Mouse (Mus musculus) heart, embryonic 15.5 days (tissue): ENCODE data around the gene 1600014C23Rik. TPM values are rescaled to one million over a fixed set of nuclear protein-coding genes. Genes with fewer than 3 reads are reported as not detected.

Experiments
- ATAC-seq: fragments of 200-750 bp; cut with Nextera tagmentation; replicated peaks from 2 replicates; pipeline ENCODE4 v1.8.0; 2017; ENCODE audit warnings: low read depth, moderate TSS enrichment; ENCODE audit not compliant: insufficient number of reproducible peaks, insufficient read depth, low FRiP score
- H3K27ac ChIP-seq: fragments of 300-500 bp; sonication (generic); 2 replicates; pipeline ENCODE4 v1.5.1; 2015; ENCODE audit warnings: mild to moderate bottlenecking, inconsistent platforms
- H3K27me3 ChIP-seq: fragments of 300-500 bp; sonication (generic); 2 replicates; pipeline ENCODE4 v1.6.1; 2015; ENCODE audit warnings: inconsistent platforms
- H3K36me3 ChIP-seq: fragments of 300-500 bp; sonication (generic); 2 replicates; pipeline ENCODE4 v1.6.1; 2015; ENCODE audit warnings: mild to moderate bottlenecking, inconsistent platforms
- H3K4me1 ChIP-seq: fragments of 300-500 bp; sonication (generic); replicated peaks from 2 replicates; pipeline ENCODE4 v1.6.1; 2015; ENCODE audit warnings: inconsistent platforms
- H3K4me2 ChIP-seq: fragments of 300-500 bp; sonication (generic); 2 replicates; pipeline ENCODE4 v1.6.1; 2015; ENCODE audit warnings: inconsistent platforms, mild to moderate bottlenecking, moderate library complexity
- H3K4me3 ChIP-seq: fragments of 300-500 bp; sonication (generic); 2 replicates; pipeline ENCODE4 v1.5.1; 2015; ENCODE audit warnings: mild to moderate bottlenecking, inconsistent platforms
- H3K9ac ChIP-seq: fragments of 300-500 bp; sonication (generic); 2 replicates; pipeline ENCODE4 v1.6.1; 2015; ENCODE audit warnings: mild to moderate bottlenecking, inconsistent platforms
- H3K9me3 ChIP-seq: fragments of 300-500 bp; sonication (generic); replicated peaks from 2 replicates; pipeline ENCODE4 v1.6.1; 2016; ENCODE audit warnings: inconsistent platforms
- WGBS: fragments of 180-500 bp; shearing (Covaris S2); methylation state at CpG from one replicate; pipeline ENCODE4 v1.1.7; 2015; ENCODE audit warnings: mixed read lengths; 5-methylcytosine and 5-hydroxymethylcytosine counted together
- polyA plus RNA-seq: library from polyadenylated mRNA; unstranded; fragments of >200 nt; fragmentation: Nextera tagmentation; extraction: Ambion mirVana; gene quantifications from 2 replicates; pipeline ENCODE4 v1.2.1, GENCODE M21; 2015

Gene 1600014C23Rik
- 0.60 and 0.98 TPM in 2 replicates for polyA plus RNA-seq

DNA sequence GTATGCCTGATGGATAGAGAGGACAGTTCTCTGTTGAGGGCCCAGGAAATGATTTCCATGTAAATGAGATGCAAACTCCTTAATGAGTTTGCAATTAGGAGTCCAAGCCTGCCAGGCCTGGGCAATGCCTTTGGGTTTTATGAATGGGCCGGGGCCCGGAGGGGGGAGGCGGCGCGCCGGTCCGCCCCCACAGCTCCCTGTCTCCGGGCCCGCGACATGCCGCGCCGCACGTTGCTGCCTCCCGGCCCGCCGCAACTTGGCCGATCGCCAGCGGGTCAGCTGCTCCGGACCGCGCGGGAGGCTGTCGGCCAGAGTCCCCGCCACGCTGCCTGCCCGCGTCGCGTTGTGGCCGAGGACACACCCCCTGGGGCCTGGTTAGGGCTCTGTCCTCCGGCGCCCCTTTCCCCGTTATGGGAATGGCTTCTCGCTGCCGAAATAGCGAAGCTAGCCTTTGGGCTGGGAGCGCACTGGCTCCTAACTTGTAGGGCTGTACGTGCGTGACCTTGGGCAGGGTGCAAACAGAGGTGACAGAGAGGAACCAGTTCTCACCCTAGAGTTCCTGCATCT lies at the start of gene 1600014C23Rik:
Gene 1600014C23Rik, minus strand, starts transcription at position 110 of the 567 bp plus-strand sequence.
- Histone ChIP-seq H3K27me3 (peaks cover 8% of the 10 kb centered on the region), H3K27ac (peak within 1 kb of the TSS; percentile 93), H3K9me3 (no peaks in the 10 kb centered on the region), H3K9ac (peak within 1 kb of the TSS; percentile 60), H3K4me2 (peak within 1 kb of the TSS; percentile 87), H3K4me1 (peaks cover 70% of the 10 kb centered on the region), H3K36me3 (no peaks in the 10 kb centered on the region), H3K4me3 (peak within 1 kb of the TSS; percentile 43)
- no peak; the same call in 1 of the 2 replicates for ATAC-seq
- WGBS, result 1% methylated on average over 41 of the region's 41 CpGs

DNA sequence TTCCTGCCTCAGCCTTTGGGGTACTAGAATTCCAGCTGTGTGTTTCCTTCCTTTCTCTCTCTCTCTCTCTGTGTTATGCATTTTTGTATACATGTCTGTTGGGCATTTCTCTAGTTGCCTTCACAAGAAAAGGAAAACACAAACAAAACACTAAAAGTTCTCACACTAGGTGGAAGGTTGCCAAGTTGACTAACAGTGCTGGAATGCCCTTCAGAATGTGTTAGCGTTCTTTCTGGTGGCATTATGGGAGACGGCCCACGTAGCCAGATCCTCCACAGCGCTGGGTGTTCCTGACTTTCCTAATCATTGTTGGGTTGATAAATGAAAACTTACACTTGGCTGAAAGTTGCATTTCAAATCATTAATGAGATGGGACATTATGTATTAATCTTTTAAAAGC lies 44.8 kb upstream of the 1600014C23Rik start:
- no peak overlapping the region for H3K4me3 ChIP-seq
- no peak overlapping the region for H3K4me2 ChIP-seq
- ATAC-seq, result no peak
- H3K27me3 ChIP-seq, result 0 out of 2 replicates have a peak, but pooled peaks cover 8% of the 10 kb centered on the region
- H3K27ac ChIP-seq, result no peak overlapping the region
- no peaks in the 10 kb centered on the region for H3K36me3 ChIP-seq
- H3K4me1 ChIP-seq, result peaks cover 3% of the 10 kb centered on the region; the same call in 1 of the 2 replicates
- H3K9ac ChIP-seq, result no peak overlapping the region
- 66% methylated on average over 4 of the region's 4 CpGs for WGBS
- no peaks in the 10 kb centered on the region for H3K9me3 ChIP-seq

DNA sequence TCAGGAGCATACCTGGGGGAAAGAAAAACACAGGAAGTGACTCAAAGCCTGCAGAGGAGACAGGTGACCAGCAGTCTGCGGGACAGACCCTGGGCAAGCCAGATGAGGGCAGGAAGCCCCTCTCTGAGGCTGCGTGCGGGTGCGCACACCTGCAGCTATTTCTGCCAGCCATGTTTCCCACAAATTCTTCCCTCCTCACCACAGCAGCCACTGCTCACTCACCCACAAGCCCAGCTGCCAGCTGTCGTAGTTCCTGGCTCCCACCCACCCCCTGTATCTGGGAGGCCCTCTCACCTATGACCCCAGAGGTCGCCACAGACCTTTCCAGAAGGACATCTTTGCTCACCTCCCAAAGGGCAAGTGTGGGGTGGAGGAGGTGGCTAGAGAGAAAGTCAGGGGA lies 43.8 kb upstream of the 1600014C23Rik start:
- H3K4me1 ChIP-seq, result peaks cover 9% of the 10 kb centered on the region; the same call in 1 of the 2 replicates
- H3K27ac ChIP-seq, result no peak overlapping the region
- H3K4me3 ChIP-seq, result no peak overlapping the region
- 0 out of 2 replicates have a peak, but pooled peaks cover under 1% of the 10 kb centered on the region for H3K27me3 ChIP-seq
- no peak overlapping the region for H3K4me2 ChIP-seq
- H3K36me3 ChIP-seq, result no peaks in the 10 kb centered on the region
- 74% methylated on average over 6 of the region's 6 CpGs for WGBS
- ATAC-seq, result no peak
- H3K9me3 ChIP-seq, result no peaks in the 10 kb centered on the region
- no peak overlapping the region for H3K9ac ChIP-seq

DNA sequence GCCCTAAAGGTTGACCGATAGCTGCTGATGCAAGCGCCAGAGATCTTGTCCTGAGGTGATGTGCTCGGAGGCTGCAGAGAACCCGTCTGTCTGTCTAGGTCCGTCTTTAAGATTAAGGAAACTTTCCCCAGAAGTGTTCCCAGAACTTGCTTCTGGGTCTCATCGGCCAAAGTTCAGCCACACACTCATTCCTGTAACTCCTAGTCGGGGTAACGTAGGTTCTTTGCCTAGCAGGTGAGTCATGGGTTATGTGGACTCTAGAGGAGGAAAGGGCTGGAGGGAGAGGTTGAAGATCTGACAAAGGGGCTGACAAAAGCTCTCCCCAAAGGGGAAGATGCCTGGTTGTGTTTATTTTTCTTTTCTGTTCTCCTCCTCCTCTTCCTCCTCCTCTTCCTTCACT lies 42.5 kb upstream of the 1600014C23Rik start:
- Histone ChIP-seq H3K27ac (no peak overlapping the region), H3K4me1 (peaks cover 12% of the 10 kb centered on the region; the same call in 1 of the 2 replicates), H3K9me3 (no peaks in the 10 kb centered on the region), H3K9ac (no peak overlapping the region), H3K4me3 (no peak overlapping the region), H3K27me3 (no peaks in the 10 kb centered on the region), H3K4me2 (no peak overlapping the region), H3K36me3 (no peaks in the 10 kb centered on the region)
- WGBS, result 87% methylated on average over 8 of the region's 8 CpGs
- no peak for ATAC-seq

DNA sequence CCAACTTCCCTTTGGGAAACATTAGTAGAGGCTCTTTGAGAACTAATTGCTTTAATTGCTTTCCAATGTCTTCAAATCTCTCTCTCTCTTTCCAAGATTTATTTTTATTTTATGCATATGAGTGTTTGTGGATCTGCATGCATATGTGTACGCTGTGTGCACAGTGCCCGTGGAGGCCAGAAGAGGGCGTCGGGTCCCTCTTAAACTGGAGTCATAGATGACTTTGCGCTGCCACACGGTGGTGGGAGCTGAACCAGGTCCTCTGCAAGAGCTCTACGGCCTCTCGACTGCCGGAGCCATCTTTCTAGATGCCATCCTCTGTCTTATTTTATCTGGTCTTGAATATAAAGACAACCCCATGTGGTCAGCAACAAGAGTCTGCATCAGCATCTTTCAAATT lies 41.8 kb upstream of the 1600014C23Rik start:
- H3K27me3 ChIP-seq, result no peaks in the 10 kb centered on the region
- H3K4me1 ChIP-seq, result peaks cover 15% of the 10 kb centered on the region
- no peaks in the 10 kb centered on the region for H3K9me3 ChIP-seq
- ATAC-seq, result no peak
- H3K9ac ChIP-seq, result no peak overlapping the region
- no peak overlapping the region for H3K4me2 ChIP-seq
- H3K36me3 ChIP-seq, result no peaks in the 10 kb centered on the region
- no peak overlapping the region for H3K4me3 ChIP-seq
- 86% methylated on average over 9 of the region's 9 CpGs for WGBS
- no peak overlapping the region for H3K27ac ChIP-seq

DNA sequence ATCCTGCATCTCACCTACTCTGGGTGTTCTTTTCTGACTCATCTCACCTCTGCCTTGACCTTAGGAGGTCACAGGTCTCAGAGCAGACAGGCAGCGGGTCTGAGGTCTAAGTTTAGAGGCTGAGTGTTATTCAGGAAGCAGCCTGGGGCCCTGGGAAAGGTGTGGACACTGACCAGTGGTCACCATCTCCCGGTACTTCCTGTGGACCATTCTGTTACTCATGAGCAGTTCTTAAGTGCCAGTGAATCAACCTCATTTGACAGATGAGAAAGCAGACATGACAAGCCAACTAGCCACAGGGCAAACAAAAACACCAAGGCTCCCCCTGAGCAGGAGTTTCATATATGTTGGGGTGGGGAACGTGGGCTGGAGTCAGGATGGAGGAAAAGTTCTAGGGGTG lies 38.9 kb upstream of the 1600014C23Rik start:
- Histone ChIP-seq H3K27ac (no peak overlapping the region), H3K4me1 (peaks cover 29% of the 10 kb centered on the region), H3K9me3 (no peaks in the 10 kb centered on the region), H3K36me3 (no peaks in the 10 kb centered on the region), H3K9ac (no peak overlapping the region), H3K4me3 (no peak overlapping the region), H3K27me3 (no peaks in the 10 kb centered on the region), H3K4me2 (no peak overlapping the region)
- 58% methylated on average over 3 of the region's 3 CpGs for WGBS
- no peak for ATAC-seq

DNA sequence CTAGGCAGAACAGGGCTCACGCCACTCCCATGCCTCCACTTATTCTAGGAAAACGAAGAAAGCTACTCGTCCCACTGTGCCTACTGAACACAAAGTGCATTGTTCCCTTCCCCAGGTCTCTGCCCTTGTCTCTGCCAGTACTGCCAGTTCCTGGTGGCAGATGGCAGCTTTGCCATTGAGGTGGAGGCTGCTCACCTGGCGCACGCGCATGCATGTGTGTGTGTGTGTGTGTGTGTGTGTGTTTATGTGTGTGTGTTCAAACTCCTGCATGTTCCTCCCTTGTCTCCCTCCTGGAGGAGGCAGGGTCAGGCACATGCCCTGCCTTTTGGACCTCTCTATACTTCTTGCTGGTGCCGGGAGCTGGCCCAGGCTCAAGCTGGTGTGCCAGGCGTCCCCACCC lies 38.5 kb upstream of the 1600014C23Rik start:
- no peak for ATAC-seq
- WGBS, result 92% methylated on average over 8 of the region's 8 CpGs
- H3K9ac ChIP-seq, result no peak overlapping the region
- H3K36me3 ChIP-seq, result no peaks in the 10 kb centered on the region
- no peak overlapping the region for H3K4me2 ChIP-seq
- no peak overlapping the region for H3K4me3 ChIP-seq
- no peaks in the 10 kb centered on the region for H3K9me3 ChIP-seq
- H3K4me1 ChIP-seq, result peaks cover 34% of the 10 kb centered on the region
- H3K27ac ChIP-seq, result no peak overlapping the region
- H3K27me3 ChIP-seq, result no peaks in the 10 kb centered on the region

DNA sequence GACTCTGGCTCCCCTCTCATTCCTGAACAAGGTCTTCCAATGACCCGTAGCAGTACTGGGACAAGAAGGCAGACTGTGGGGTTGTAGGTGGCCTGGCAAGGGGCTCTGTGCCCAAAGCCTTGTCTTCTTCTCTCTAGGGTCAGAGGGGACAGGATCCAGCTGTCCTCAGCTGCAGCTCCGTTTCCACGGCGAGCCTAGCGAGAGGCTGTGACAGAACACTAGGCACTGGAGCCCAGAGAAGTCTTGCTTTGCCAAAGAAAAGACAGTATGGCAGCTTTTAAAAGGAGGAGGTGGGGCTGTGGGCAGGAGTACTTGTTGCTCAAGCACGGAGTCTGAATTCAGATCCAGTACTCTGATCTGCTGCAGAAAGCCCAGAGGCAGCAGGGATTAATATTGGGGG lies 36.8 kb upstream of the 1600014C23Rik start:
- Histone ChIP-seq H3K4me2 (no peak overlapping the region), H3K27ac (no peak overlapping the region), H3K9ac (no peak overlapping the region), H3K27me3 (no peaks in the 10 kb centered on the region), H3K36me3 (no peaks in the 10 kb centered on the region), H3K4me3 (no peak overlapping the region), H3K4me1 (peaks cover 47% of the 10 kb centered on the region), H3K9me3 (no peaks in the 10 kb centered on the region)
- ATAC-seq, result no peak
- WGBS, result 42% methylated on average over 6 of the region's 6 CpGs

DNA sequence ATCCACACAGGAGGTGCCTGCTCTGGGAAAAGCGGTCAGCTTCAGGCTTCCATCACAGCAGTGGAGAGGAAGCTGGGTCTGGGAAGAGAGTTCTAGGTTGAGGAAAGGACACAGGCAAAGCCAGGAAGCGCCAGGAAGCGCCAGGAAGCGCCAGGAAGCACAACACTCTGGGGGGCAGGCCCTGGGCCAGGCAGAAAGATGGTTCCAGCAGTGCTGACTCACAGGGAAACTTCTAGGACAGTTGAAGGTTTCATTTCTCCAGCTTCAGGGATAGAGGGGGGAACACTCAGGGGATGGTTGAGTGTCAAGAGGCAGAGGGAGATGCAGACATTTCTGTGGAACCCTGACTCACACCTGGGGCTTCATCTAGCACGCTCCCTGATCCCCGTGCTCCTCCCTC lies 36.2 kb upstream of the 1600014C23Rik start:
- no peak overlapping the region for H3K27ac ChIP-seq
- no peaks in the 10 kb centered on the region for H3K36me3 ChIP-seq
- no peaks in the 10 kb centered on the region for H3K27me3 ChIP-seq
- ATAC-seq, result no peak
- no peak overlapping the region for H3K4me3 ChIP-seq
- no peaks in the 10 kb centered on the region for H3K9me3 ChIP-seq
- no peak overlapping the region for H3K4me2 ChIP-seq
- WGBS, result 62% methylated on average over 6 of the region's 6 CpGs
- peaks cover 47% of the 10 kb centered on the region for H3K4me1 ChIP-seq
- H3K9ac ChIP-seq, result no peak overlapping the region

DNA sequence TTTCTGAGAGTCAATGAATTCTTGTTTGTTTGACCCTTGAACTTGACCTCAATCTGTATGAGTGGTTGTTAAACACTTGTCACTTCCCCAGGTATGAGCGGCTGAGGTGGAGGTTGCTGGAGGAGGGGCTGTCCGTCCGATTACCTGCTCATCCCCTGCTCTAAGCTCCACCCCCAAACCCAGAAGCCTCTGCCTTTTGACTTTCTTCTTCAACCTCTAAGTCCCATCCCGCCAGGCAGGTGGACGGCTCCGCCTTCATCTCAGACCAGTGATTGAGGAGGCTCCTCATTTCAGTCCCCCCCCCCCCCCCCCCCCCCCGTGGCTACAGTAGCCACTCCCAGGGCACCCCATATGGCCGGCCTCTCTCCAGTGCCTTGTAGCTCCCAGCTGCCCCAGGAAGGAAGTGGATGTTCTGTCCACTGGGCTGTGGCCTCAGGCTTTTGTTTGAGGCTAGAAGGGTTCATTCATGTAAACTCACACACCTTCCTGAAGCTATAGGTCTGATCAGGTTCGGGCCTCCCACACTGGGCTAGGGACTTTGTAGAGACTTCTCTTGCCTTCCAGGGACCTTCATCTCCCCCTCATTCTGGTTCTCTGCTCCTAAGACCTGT lies 34.0 kb upstream of the 1600014C23Rik start:
- H3K9ac ChIP-seq, result no peak overlapping the region
- no peak overlapping the region for H3K4me3 ChIP-seq
- H3K27me3 ChIP-seq, result no peaks in the 10 kb centered on the region
- H3K36me3 ChIP-seq, result no peaks in the 10 kb centered on the region
- H3K27ac ChIP-seq, result peak overlapping the region; percentile 90
- peak overlapping the region; percentile 40 for H3K4me2 ChIP-seq
- peaks cover 39% of the 10 kb centered on the region for H3K4me1 ChIP-seq
- WGBS, result 43% methylated on average over 9 of the region's 9 CpGs
- no peaks in the 10 kb centered on the region for H3K9me3 ChIP-seq
- ATAC-seq, result no peak

DNA sequence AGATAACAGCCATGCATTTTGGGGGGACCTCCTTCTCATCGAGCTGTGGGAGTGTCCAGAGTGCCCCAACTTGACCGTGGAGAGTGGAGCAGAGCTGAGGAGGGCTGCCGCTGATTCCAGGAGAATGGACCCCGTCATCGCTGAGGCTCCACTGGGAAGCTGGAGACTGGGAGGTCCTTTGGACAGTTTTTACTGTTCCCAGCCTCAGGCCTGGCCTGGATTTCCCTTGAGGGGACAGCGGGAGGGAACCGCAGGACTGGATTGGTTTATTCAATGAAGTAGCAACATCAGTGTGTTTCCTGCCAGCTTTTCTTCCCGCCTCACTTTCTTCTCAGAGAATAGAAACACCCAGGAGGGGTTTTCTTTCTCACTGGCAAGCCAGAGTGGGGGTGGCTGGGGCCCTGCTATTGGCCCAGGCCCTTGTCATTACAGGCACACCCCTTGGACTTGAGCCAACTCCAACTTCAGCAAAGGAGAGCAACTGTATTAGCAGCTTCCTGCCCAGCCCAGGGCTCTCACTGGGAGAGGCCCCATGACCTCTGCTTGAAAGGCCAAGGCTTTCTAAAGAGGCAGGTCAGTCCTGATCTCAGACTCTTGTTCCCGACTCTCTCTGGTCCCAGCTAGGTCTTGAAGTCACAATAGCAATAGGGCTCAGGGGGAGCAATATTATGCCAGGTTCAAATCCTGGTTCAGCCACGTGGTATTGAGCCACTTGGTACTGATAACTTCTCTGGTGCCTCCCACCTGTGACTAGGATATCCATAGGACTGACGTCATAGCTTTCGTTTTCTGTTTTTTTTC lies 33.3 kb upstream of the 1600014C23Rik start:
- Histone ChIP-seq H3K4me1 (peaks cover 35% of the 10 kb centered on the region), H3K4me2 (peak overlapping the region; percentile 40), H3K27ac (peak overlapping the region; percentile 90), H3K9ac (peak overlapping the region; percentile 33; the same call in 1 of the 2 replicates), H3K9me3 (no peaks in the 10 kb centered on the region), H3K36me3 (no peaks in the 10 kb centered on the region), H3K27me3 (no peaks in the 10 kb centered on the region), H3K4me3 (no peak overlapping the region)
- WGBS, result 8% methylated on average over 12 of the region's 12 CpGs
- peak; percentile 93 for ATAC-seq
